Mouse (Mus musculus): Measurements from ENCODE around the gene Gabrd. TPM values are rescaled to one million over a fixed set of nuclear protein-coding genes. Genes with fewer than 3 reads are reported as not detected.

The Gabrd gene
- polyA plus RNA-seq (2021; fragmentation: Nextera tagmentation) = 30.7 and 34.2 TPM in 2 replicates
- long read RNA-seq, experiment 1, transcript Gabrd-201 (9 exons, 1,921 nt) = major isoform, 74 of 96 reads
- long read RNA-seq, experiment 1, partial matches to known transcripts = 10 of 96 reads
- long read RNA-seq, experiment 1, other reads (novel, unspliced or antisense) = 11 of 96 reads
- long read RNA-seq, experiment 2, transcript Gabrd-201 (9 exons, 1,921 nt) = major isoform, 138 of 165 reads
- long read RNA-seq, experiment 2, partial matches to known transcripts = 7 of 165 reads
- long read RNA-seq, experiment 2, other reads (novel, unspliced or antisense) = 19 of 165 reads

GRCm38 (mm10) chr4:155397511-155398221 lies at the start of gene Gabrd:
TSS of gene Gabrd (minus strand) at chr4:155398112.

GRCm38 (mm10) chr4:155409058-155409776 lies 11.3 kb upstream of the Gabrd start, which contains the start of gene Cfap74:
TSS of gene Cfap74 (plus strand) at chr4:155409190.

DNA sequence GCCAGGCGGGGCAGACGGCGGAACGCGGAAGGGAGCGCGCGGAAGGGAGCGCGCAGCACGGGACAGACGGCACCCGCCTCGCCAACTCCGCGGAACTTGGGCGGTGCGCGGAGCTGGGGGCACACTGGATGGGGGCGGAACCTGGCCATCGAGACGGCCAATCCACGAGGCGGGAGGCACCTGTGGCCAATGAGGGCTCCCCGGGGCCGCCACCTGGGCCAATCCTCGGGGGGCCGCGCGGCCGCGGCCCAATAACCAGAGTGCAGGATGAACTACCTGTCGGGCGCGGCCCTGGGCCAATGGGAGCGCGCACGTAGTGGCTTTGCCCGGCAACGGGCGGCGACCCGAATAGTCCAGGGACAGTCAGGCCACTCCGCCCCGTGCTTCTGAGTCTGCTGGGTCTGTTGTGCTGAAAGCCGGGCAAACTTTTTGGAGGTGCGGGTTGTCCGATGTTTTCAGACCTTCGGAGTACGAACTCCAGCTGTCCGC lies 36.6 kb downstream of the Gabrd start, which contains the start of gene Prkcz:
Gene Prkcz (minus strand): TSS at position 59 of the 489 bp plus-strand sequence.

Other genes starting within 250 kb of the Gabrd start
- gene Ski, start 175.5 kb downstream of the Gabrd start, polyA plus RNA-seq (2021; fragmentation: Nextera tagmentation) = 15.4 and 15.8 TPM in 2 replicates
- gene Faap20, start 148.3 kb downstream of the Gabrd start, polyA plus RNA-seq (2021; fragmentation: Nextera tagmentation) = 34.0 and 38.9 TPM in 2 replicates
- 92.9 and 103 TPM in 2 replicates for gene Prkcz, start 36.8 kb downstream of the Gabrd start, polyA plus RNA-seq (2021; fragmentation: Nextera tagmentation)
- 5.1 and 5.3 TPM in 2 replicates for gene Cfap74, start 11.1 kb upstream of the Gabrd start, polyA plus RNA-seq (2021; fragmentation: Nextera tagmentation)
- 7.6 and 8.3 TPM in 2 replicates for gene Tmem52, start 71.0 kb upstream of the Gabrd start, polyA plus RNA-seq (2021; fragmentation: Nextera tagmentation)
- gene Gnb1, start 93.2 kb upstream of the Gabrd start, polyA plus RNA-seq (2021; fragmentation: Nextera tagmentation) = 837 and 1,392 TPM in 2 replicates
- 58.4 and 62.6 TPM in 2 replicates for gene Nadk, start 164.3 kb upstream of the Gabrd start, polyA plus RNA-seq (2021; fragmentation: Nextera tagmentation)
- 26.4 and 31.2 TPM in 2 replicates for gene Slc35e2, start 203.3 kb upstream of the Gabrd start, polyA plus RNA-seq (2021; fragmentation: Nextera tagmentation)
- gene Cdk11b, start 226.7 kb upstream of the Gabrd start, polyA plus RNA-seq (2021; fragmentation: Nextera tagmentation) = 35.4 and 39.2 TPM in 2 replicates
- not detected in 2 replicates for gene Gm10563, start 247.3 kb upstream of the Gabrd start, polyA plus RNA-seq (2021; fragmentation: Nextera tagmentation)

Measured in layer of hippocampus, adult 6 months (tissue).